Mouse (Mus musculus): ENCODE data around the gene Carns1.

DNA sequence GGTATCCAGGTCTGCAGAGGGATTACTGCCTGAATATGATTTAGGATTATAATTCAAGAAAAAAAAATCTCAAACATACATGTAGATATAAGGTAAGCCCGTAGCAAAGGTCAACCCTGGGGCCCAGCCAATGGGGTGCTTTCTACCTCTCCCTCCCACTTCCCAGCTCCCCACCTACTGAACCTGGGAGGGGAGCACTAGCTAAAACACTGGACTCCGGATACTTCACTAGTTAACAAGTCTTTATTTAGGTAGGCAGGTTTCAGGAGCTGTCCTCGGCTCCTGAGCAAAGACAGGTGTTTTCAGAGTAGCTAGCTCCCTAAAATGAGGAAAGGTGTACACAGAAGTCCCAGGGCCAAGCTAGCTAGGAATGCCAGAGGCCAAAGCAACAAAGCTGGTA lies 11.2 kb downstream of the Carns1 start:
- TF ChIP-seq POLR2A (IDR thresholded peaks at IDR 0.05; ENCODE audit: extremely low read depth, insufficient read depth, low read length) (no peak), CTCF (IDR thresholded peaks at IDR 0.05; ENCODE audit: low read depth, low read length) (no peak)
